Mouse (Mus musculus) forebrain, embryonic 14.5 days (tissue): Measurements from ENCODE around the gene Tes3-ps. TPM values are rescaled to one million over a fixed set of nuclear protein-coding genes. Genes with fewer than 3 reads are reported as not detected.

Experiments used
- ATAC-seq: fragments of 200-750 bp; cut with Nextera tagmentation; 2 replicates; pipeline ENCODE4 v1.8.0; 2017; ENCODE audit warnings: mild to moderate bottlenecking, moderate library complexity
- DNase-seq: peaks from one replicate; pipeline ENCODE4 v3.0.0-alpha.2; 2015; ENCODE audit warnings: low spot score
- H3K27ac ChIP-seq: fragments of 300-500 bp; sonication (generic); 2 replicates; pipeline ENCODE4 v1.5.1; 2014; ENCODE audit warnings: low read depth, mild to moderate bottlenecking, control low read depth, low read length, moderate library complexity
- H3K27me3 ChIP-seq: fragments of 300-500 bp; sonication (generic); replicated peaks from 2 replicates; pipeline ENCODE4 v1.6.1; 2014; ENCODE audit warnings: low read length, control low read depth, mixed read lengths; ENCODE audit not compliant: control insufficient read depth, insufficient read depth
- H3K36me3 ChIP-seq: fragments of 300-500 bp; sonication (generic); 2 replicates; pipeline ENCODE4 v1.6.1; 2014; ENCODE audit warnings: low read length, control low read depth; ENCODE audit not compliant: control insufficient read depth, insufficient read depth
- H3K4me1 ChIP-seq: fragments of 300-500 bp; sonication (generic); 2 replicates; pipeline ENCODE4 v1.6.1; 2014; ENCODE audit warnings: antibody characterized with exemption, low read length, control low read depth; ENCODE audit not compliant: control insufficient read depth, insufficient read depth
- H3K4me2 ChIP-seq: fragments of 300-500 bp; sonication (generic); 2 replicates; pipeline ENCODE4 v1.6.1; 2014; ENCODE audit warnings: mild to moderate bottlenecking, control low read depth, low read length
- H3K4me3 ChIP-seq: fragments of 300-500 bp; sonication (generic); 2 replicates; pipeline ENCODE4 v1.5.1; 2014; ENCODE audit warnings: low read depth, low read length, control low read depth
- H3K9ac ChIP-seq: fragments of 300-500 bp; sonication (generic); 2 replicates; pipeline ENCODE4 v1.6.1; 2014; ENCODE audit warnings: mild to moderate bottlenecking, low read length, control low read depth, moderate library complexity
- H3K9me3 ChIP-seq: fragments of 300-500 bp; sonication (generic); replicated peaks from 2 replicates; pipeline ENCODE4 v1.6.1; 2016; ENCODE audit warnings: low read length, control low read depth, mixed read lengths; ENCODE audit not compliant: control insufficient read depth
- WGBS: fragments of 180-500 bp; shearing (Covaris S2); extraction: QIAGEN DNeasy Blood & Tissue Kit; methylation state at CpG from one replicate; pipeline ENCODE4 v1.1.7; 2014; 5-methylcytosine and 5-hydroxymethylcytosine counted together
- polyA plus RNA-seq: library from polyadenylated mRNA; unstranded; fragments of >200 nt; fragmentation: Nextera tagmentation; extraction: Ambion mirVana; gene quantifications from 2 replicates; pipeline ENCODE4 v1.2.1, GENCODE M21; 2014

The Tes3-ps gene
- polyA plus RNA-seq, 1 experiment from 2014 or later: 0.44 TPM

DNA sequence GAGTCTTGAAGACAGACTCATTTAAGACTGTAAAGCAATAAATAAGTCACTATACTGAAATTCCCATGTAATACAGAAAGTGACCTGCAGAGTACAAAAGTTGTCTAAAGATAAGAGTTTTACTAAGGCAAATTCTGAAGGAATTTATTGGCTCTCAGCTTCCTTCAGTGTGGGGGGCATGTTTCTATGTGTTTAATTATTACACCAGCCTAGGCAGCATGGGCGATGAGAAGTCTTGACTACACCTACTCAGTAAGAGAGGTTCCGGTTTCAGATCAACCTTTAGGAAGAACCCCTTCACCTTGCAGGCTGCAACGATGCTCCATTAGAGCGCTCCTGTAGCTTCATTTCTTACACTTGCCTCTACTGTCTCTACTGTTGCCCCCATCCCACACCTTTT is 37.5 kb downstream of the Tes3-ps start:
- H3K9ac ChIP-seq: no peak overlapping the region
- WGBS: 94% methylated on average over 4 of the region's 4 CpGs

DNA sequence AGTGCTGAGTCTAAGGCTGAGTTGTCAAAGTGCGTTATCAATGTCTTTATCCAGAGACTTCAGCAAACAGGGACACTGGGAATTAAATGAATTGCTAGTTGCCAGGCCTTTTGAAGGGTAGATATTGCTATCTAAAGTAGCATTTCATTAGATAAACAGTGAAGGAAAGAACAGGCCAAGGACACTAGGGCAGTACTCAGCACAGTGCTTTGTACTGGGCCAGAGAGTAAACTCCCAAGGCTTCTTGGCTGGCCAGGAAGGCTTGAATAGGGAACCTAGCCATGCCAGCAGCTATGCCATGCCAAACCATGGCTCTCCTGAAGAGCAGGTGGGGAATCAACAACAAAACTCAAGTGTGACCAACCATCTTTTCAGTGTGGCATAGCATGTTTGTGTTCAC is 43.8 kb downstream of the Tes3-ps start:
- Histone ChIP-seq H3K27me3 (no peaks in the 10 kb centered on the region), H3K9ac (no peak overlapping the region), H3K4me1 (no peaks in the 10 kb centered on the region), H3K9me3 (no peaks in the 10 kb centered on the region), H3K4me3 (no peak overlapping the region), H3K27ac (no peak overlapping the region), H3K36me3 (no peaks in the 10 kb centered on the region), H3K4me2 (no peak overlapping the region)
- DNase-seq: no peak
- ATAC-seq: no peak
- 90% methylated on average over 1 of the region's 1 CpGs for WGBS

More for the DNA sequence above, 37.5 kb downstream of the Tes3-ps start:
- DNase-seq: no peak
- H3K27ac ChIP-seq: no peak overlapping the region
- H3K4me1 ChIP-seq: no peaks in the 10 kb centered on the region
- H3K27me3 ChIP-seq: no peaks in the 10 kb centered on the region
- H3K9me3 ChIP-seq: no peaks in the 10 kb centered on the region
- ATAC-seq: no peak
- H3K4me2 ChIP-seq: no peak overlapping the region
- H3K4me3 ChIP-seq: no peak overlapping the region
- no peaks in the 10 kb centered on the region for H3K36me3 ChIP-seq

DNA sequence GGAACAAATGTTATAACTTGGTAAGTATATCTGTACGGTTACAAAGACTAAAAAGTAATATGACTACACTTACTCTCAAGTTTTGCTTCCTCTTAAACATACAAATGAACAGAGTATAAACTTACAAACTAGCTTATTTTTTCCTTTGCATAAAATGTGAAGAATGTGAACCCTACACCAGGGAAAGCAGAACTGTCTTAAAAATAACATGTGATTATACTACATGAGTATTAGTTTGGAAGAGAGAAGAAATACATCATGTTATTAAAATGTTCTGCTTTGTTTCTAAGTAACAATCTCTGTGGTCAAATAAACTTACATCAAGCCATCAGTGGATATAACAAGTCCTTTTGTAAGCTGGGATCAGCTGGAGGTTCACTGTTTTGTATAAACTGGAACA is 45.6 kb downstream of the Tes3-ps start:
- no peak overlapping the region for H3K4me3 ChIP-seq
- DNase-seq (no peak), ATAC-seq (no peak)
- WGBS: 91% methylated on average over 1 of the region's 1 CpGs
- no peaks in the 10 kb centered on the region for H3K36me3 ChIP-seq
- no peak overlapping the region for H3K27ac ChIP-seq
- H3K4me2 ChIP-seq: no peak overlapping the region
- no peaks in the 10 kb centered on the region for H3K27me3 ChIP-seq
- H3K9me3 ChIP-seq: no peaks in the 10 kb centered on the region
- H3K9ac ChIP-seq: no peak overlapping the region
- H3K4me1 ChIP-seq: no peaks in the 10 kb centered on the region

DNA sequence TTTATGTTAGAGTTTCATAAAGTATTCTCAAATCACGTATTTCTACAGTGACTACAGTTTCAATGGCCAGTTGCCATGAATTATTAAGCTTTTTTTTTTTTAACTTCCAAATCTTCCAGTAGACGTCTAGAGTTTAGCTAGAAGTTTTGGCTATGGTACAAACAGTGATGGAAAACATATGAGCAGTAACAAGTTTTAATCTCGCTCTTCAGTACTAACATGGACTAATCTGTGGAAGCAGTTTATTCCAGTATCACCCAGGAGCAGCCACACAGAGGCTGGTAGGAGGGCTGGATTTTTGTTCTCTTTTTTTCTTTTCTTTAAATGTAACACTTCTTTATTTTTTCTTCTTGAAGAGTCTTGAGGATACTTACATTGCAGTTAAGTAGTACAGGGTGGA is 51.2 kb downstream of the Tes3-ps start, which contains the start of gene Aspn:
Gene Aspn (plus strand): TSS at position 165 of the 400 bp plus-strand sequence.
- H3K4me3 ChIP-seq: no peak within 1 kb of the TSS
- no peaks in the 10 kb centered on the region for H3K36me3 ChIP-seq
- no peaks in the 10 kb centered on the region for H3K9me3 ChIP-seq

DNA sequence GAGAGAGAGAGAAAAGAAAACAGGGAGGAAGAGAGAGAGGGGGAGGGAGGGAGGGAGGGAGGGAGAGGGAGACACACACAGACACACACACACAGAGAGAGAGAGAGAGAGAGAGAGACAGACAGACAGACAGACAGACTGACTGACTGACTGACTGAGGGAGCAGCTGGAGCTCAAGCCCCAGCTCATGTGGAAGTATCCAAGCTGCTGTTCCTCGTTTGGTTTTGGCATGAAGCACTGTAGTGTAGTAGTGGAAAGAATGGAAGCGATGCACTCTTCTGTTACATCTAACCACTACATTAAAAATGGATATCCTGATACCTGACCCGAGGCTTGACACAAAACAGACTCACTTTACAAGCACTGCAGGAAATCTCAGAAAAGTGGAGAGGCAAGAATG is 52.5 kb downstream of the Tes3-ps start:
- H3K4me3 ChIP-seq: no peak overlapping the region
- 75% methylated on average over 3 of the region's 3 CpGs for WGBS

More for the DNA sequence above, 51.2 kb downstream of the Tes3-ps start, which contains the start of gene Aspn:
- Histone ChIP-seq H3K9ac (no peak within 1 kb of the TSS), H3K27me3 (no peaks in the 10 kb centered on the region), H3K4me1 (no peaks in the 10 kb centered on the region), H3K4me2 (no peak within 1 kb of the TSS), H3K27ac (no peak within 1 kb of the TSS)
- DNase-seq: no peak
- 84% methylated on average over 3 of the region's 3 CpGs for WGBS
- ATAC-seq: no peak

More for the DNA sequence above, 52.5 kb downstream of the Tes3-ps start:
- ATAC-seq (no peak), DNase-seq (no peak)
- H3K9ac ChIP-seq: no peak overlapping the region
- H3K27me3 ChIP-seq: no peaks in the 10 kb centered on the region
- H3K4me2 ChIP-seq: no peak overlapping the region
- no peak overlapping the region for H3K27ac ChIP-seq
- H3K36me3 ChIP-seq: no peaks in the 10 kb centered on the region
- H3K9me3 ChIP-seq: no peaks in the 10 kb centered on the region
- no peaks in the 10 kb centered on the region for H3K4me1 ChIP-seq

Other genes starting within 250 kb of the Tes3-ps start
- 0.82 and 1.4 TPM in 2 replicates for gene Susd3, start 244.6 kb upstream of the Tes3-ps start, polyA plus RNA-seq
- gene Fgd3, start 173.0 kb upstream of the Tes3-ps start, polyA plus RNA-seq: 2.8 and 3.4 TPM in 2 replicates
- 19.2 and 25.2 TPM in 2 replicates for gene Bicd2, start 151.7 kb upstream of the Tes3-ps start, polyA plus RNA-seq
- gene Ippk, start 72.1 kb upstream of the Tes3-ps start, polyA plus RNA-seq: 12.6 and 16.5 TPM in 2 replicates
- 0.80 and 1.2 TPM in 2 replicates for gene Ecm2, start 11.5 kb downstream of the Tes3-ps start, polyA plus RNA-seq
- 0.52 and 0.69 TPM in 2 replicates for gene Aspn, start 51.1 kb downstream of the Tes3-ps start, polyA plus RNA-seq
- gene Omd, start 89.1 kb downstream of the Tes3-ps start, polyA plus RNA-seq: 0.22 and 0.93 TPM in 2 replicates
- gene Ogn, start 114.7 kb downstream of the Tes3-ps start, polyA plus RNA-seq: 10.8 and 16.5 TPM in 2 replicates
- gene Cenpp, start 159.5 kb downstream of the Tes3-ps start, polyA plus RNA-seq: 17.0 and 20.0 TPM in 2 replicates
- gene Nol8, start 159.8 kb downstream of the Tes3-ps start, polyA plus RNA-seq: 22.4 and 23.6 TPM in 2 replicates
- 48.8 and 56.8 TPM in 2 replicates for gene Iars, start 188.8 kb downstream of the Tes3-ps start, polyA plus RNA-seq